Mouse (Mus musculus): ENCODE data around the gene Mrgprh. TPM values are rescaled to one million over a fixed set of nuclear protein-coding genes. Genes with fewer than 3 reads are reported as not detected.

The Mrgprh gene
- polyA plus RNA-seq, 2 experiments, result 0.10 to 0.38 TPM

DNA sequence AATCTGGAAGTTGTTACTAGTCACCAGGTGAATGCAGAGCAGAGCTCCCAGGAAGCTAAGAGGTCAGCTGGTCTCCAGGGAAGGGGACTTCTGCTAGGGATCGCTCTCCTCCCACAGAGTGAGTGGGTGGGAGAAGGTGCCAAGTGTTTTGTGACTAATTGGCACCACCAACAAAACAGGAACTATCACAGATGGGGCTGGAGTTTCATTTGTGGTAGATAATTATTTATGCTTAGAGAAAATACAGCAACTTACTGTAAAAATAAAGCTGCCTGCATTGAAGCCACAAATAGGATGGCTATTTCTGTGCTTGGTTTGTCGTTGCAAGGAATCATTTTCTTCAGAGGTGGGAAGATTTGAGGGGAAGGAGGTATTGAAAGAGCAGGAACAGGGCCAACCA, 22.0 kb upstream of the Mrgprh start:
- WGBS, result 85% methylated on average over 2 of the region's 2 CpGs
- H3K27me3 ChIP-seq (ENCODE audit: control insufficient read depth, insufficient read depth, low read length), result no peaks in the 10 kb centered on the region
- TF ChIP-seq POLR2A (IDR thresholded peaks at IDR 0.05; ENCODE audit: borderline replicate concordance, extremely low read depth, insufficient read depth, insufficient read length), result no peak

DNA sequence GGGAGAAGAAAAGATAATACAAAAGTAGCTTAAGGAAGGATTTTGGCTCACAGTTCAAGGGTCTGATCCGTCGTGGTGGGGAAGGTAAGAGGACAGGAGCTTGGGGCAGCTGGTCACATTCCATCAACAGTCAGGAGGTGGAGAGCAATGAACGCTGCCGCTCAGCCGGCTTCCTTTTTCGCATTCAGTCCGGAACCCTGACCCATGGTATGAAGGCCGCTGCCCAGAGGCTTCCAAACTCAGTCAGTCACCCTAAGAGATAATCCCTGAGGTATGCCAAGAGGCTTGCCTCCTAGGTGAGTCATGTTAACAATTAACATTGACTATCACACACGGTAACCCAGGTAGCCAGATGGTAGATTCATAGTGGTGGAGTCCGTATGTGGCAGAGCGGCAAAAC, 21.4 kb upstream of the Mrgprh start:
- WGBS, result 95% methylated on average over 11 of the region's 11 CpGs

More for the DNA sequence above, 22.0 kb upstream of the Mrgprh start:
- no peak overlapping the region for H3K27ac ChIP-seq (replicated peaks; ENCODE audit: low read depth, low read length)
- no peak for DNase-seq (ENCODE audit: low spot score)
- ATAC-seq (ENCODE audit: low FRiP score, low read depth), result no peak
- no peak overlapping the region for H3K9ac ChIP-seq (ENCODE audit: low read depth, low read length, severe bottlenecking)
- H3K4me1 ChIP-seq (ENCODE audit: control insufficient read depth, insufficient read depth, low read length), result no peaks in the 10 kb centered on the region
- no peaks in the 10 kb centered on the region for H3K36me3 ChIP-seq (ENCODE audit: control insufficient read depth, insufficient read depth, low read length)
- no peak overlapping the region for H3K4me2 ChIP-seq (replicated peaks; ENCODE audit: low read depth, low read length, severe bottlenecking)
- H3K9me3 ChIP-seq (ENCODE audit: control insufficient read depth, low read length), result no peaks in the 10 kb centered on the region
- H3K4me3 ChIP-seq (replicated peaks; ENCODE audit: low read length), result no peak overlapping the region

DNA sequence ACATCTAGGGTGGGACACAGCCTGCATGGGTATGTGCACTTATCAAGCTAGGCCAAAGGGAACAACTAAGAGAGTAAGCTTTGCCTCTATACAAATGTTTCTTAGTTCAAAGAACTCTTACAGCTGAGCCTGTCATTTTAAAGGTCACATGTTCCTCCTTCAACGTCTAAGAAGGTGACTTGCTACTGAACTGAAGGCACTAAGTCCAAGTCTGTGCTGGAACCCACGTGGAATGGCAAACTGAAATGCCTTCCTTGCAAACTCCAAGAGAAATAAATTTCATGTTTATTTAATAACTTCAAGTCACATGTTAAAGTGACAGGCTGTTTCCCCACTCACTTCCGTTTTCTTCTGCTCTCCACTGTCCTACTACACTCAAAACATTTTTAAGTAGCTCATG, 18.4 kb upstream of the Mrgprh start:
- TF ChIP-seq POLR2A (IDR thresholded peaks at IDR 0.05; ENCODE audit: borderline replicate concordance, extremely low read depth, insufficient read depth, insufficient read length), result no peak
- Histone ChIP-seq H3K9me3 (ENCODE audit: control insufficient read depth, low read length) (no peaks in the 10 kb centered on the region), H3K9ac (ENCODE audit: low read depth, low read length, severe bottlenecking) (no peak overlapping the region), H3K4me2 (replicated peaks; ENCODE audit: low read depth, low read length, severe bottlenecking) (no peak overlapping the region), H3K4me3 (replicated peaks; ENCODE audit: low read length) (no peak overlapping the region), H3K4me1 (ENCODE audit: control insufficient read depth, insufficient read depth, low read length) (no peaks in the 10 kb centered on the region), H3K27me3 (ENCODE audit: control insufficient read depth, insufficient read depth, low read length) (no peaks in the 10 kb centered on the region), H3K27ac (replicated peaks; ENCODE audit: low read depth, low read length) (no peak overlapping the region), H3K36me3 (ENCODE audit: control insufficient read depth, insufficient read depth, low read length) (no peaks in the 10 kb centered on the region)
- 40% methylated on average over 3 of the region's 3 CpGs for WGBS
- ATAC-seq (ENCODE audit: low FRiP score, low read depth) (no peak), DNase-seq (ENCODE audit: low spot score) (no peak)

More for the DNA sequence above, 21.4 kb upstream of the Mrgprh start:
- Histone ChIP-seq H3K9ac (ENCODE audit: low read depth, low read length, severe bottlenecking) (no peak overlapping the region), H3K27me3 (ENCODE audit: control insufficient read depth, insufficient read depth, low read length) (no peaks in the 10 kb centered on the region), H3K4me1 (ENCODE audit: control insufficient read depth, insufficient read depth, low read length) (no peaks in the 10 kb centered on the region), H3K9me3 (ENCODE audit: control insufficient read depth, low read length) (no peaks in the 10 kb centered on the region), H3K36me3 (ENCODE audit: control insufficient read depth, insufficient read depth, low read length) (no peaks in the 10 kb centered on the region), H3K4me2 (replicated peaks; ENCODE audit: low read depth, low read length, severe bottlenecking) (no peak overlapping the region), H3K27ac (replicated peaks; ENCODE audit: low read depth, low read length) (no peak overlapping the region), H3K4me3 (replicated peaks; ENCODE audit: low read length) (no peak overlapping the region)
- ATAC-seq (ENCODE audit: low FRiP score, low read depth), result no peak
- no peak for DNase-seq (ENCODE audit: low spot score)
- no peak for TF ChIP-seq POLR2A (IDR thresholded peaks at IDR 0.05; ENCODE audit: borderline replicate concordance, extremely low read depth, insufficient read depth, insufficient read length)

GRCm38 (mm10) chr17:12858072-12858471, 17.8 kb upstream of the Mrgprh start:
- no peaks in the 10 kb centered on the region for H3K36me3 ChIP-seq (ENCODE audit: control insufficient read depth, insufficient read depth, low read length)
- H3K4me2 ChIP-seq (replicated peaks; ENCODE audit: low read depth, low read length, severe bottlenecking), result no peak overlapping the region
- WGBS, result 36% methylated on average over 4 of the region's 4 CpGs
- no peak overlapping the region for H3K9ac ChIP-seq (ENCODE audit: low read depth, low read length, severe bottlenecking)
- H3K4me1 ChIP-seq (ENCODE audit: control insufficient read depth, insufficient read depth, low read length), result no peaks in the 10 kb centered on the region
- no peak for TF ChIP-seq POLR2A (IDR thresholded peaks at IDR 0.05; ENCODE audit: borderline replicate concordance, extremely low read depth, insufficient read depth, insufficient read length)
- DNase-seq (ENCODE audit: low spot score), result no peak
- no peaks in the 10 kb centered on the region for H3K27me3 ChIP-seq (ENCODE audit: control insufficient read depth, insufficient read depth, low read length)
- no peaks in the 10 kb centered on the region for H3K9me3 ChIP-seq (ENCODE audit: control insufficient read depth, low read length)
- H3K27ac ChIP-seq (replicated peaks; ENCODE audit: low read depth, low read length), result no peak overlapping the region
- no peak overlapping the region for H3K4me3 ChIP-seq (replicated peaks; ENCODE audit: low read length)
- ATAC-seq (ENCODE audit: low FRiP score, low read depth), result no peak

DNA sequence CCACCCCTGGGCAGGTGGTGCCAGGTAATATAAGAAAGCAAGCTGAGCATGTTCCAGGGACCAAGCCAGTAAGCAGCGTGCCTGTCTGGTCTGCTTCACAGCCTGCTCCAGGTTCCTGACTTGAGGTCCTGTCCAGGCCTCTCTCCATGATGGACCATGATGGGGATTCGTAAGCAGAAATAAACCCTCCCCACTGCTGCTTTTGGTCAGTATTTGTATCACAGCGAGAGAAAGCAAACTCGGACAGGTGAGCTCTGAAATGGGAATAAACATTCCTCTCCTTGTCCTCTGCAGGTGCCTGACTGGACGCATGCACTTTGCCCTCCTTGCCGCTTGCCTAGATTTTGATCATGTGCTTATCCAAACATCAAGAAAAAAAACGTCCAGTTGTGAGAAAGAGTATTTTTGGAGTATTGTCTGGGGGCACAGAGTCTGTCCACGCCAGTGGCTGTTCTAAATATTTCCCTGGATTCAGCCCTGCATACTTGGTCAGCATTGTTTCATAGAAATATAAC, 16.8 kb upstream of the Mrgprh start:
- Histone ChIP-seq H3K27ac (replicated peaks; ENCODE audit: low read depth, low read length) (no peak overlapping the region), H3K36me3 (ENCODE audit: control insufficient read depth, insufficient read depth, low read length) (no peaks in the 10 kb centered on the region), H3K4me1 (ENCODE audit: control insufficient read depth, insufficient read depth, low read length) (no peaks in the 10 kb centered on the region), H3K4me2 (replicated peaks; ENCODE audit: low read depth, low read length, severe bottlenecking) (no peak overlapping the region), H3K9me3 (ENCODE audit: control insufficient read depth, low read length) (no peaks in the 10 kb centered on the region), H3K4me3 (replicated peaks; ENCODE audit: low read length) (no peak overlapping the region), H3K27me3 (ENCODE audit: control insufficient read depth, insufficient read depth, low read length) (no peaks in the 10 kb centered on the region), H3K9ac (ENCODE audit: low read depth, low read length, severe bottlenecking) (no peak overlapping the region)
- DNase-seq (ENCODE audit: low spot score) (no peak), ATAC-seq (ENCODE audit: low FRiP score, low read depth) (no peak)
- WGBS, result 80% methylated on average over 8 of the region's 8 CpGs
- no peak for TF ChIP-seq POLR2A (IDR thresholded peaks at IDR 0.05; ENCODE audit: borderline replicate concordance, extremely low read depth, insufficient read depth, insufficient read length)

- H3K4me2 ChIP-seq (replicated peaks; ENCODE audit: low read depth, low read length, severe bottlenecking), result no peak overlapping the region
- no peaks in the 10 kb centered on the region for H3K36me3 ChIP-seq (ENCODE audit: control insufficient read depth, insufficient read depth, low read length)
- ATAC-seq (ENCODE audit: low FRiP score, low read depth), result no peak
- no peaks in the 10 kb centered on the region for H3K27me3 ChIP-seq (ENCODE audit: control insufficient read depth, insufficient read depth, low read length)
- H3K27ac ChIP-seq (replicated peaks; ENCODE audit: low read depth, low read length), result no peak overlapping the region
- no peak overlapping the region for H3K9ac ChIP-seq (ENCODE audit: low read depth, low read length, severe bottlenecking)
- TF ChIP-seq POLR2A (IDR thresholded peaks at IDR 0.05; ENCODE audit: borderline replicate concordance, extremely low read depth, insufficient read depth, insufficient read length), result no peak
- H3K4me3 ChIP-seq (replicated peaks; ENCODE audit: low read length), result no peak overlapping the region
- DNase-seq (ENCODE audit: low spot score), result no peak
- H3K4me1 ChIP-seq (ENCODE audit: control insufficient read depth, insufficient read depth, low read length), result peaks cover 12% of the 10 kb centered on the region
- H3K9me3 ChIP-seq (ENCODE audit: control insufficient read depth, low read length), result no peaks in the 10 kb centered on the region
Measured at GRCm38 (mm10) chr17:12864111-12864510, 11.7 kb upstream of the Mrgprh start.

All from limb, embryonic 14.5 days (tissue).